Mouse (Mus musculus) spleen, postnatal 4 days (tissue): Measurements from ENCODE around the gene Gpr162.
A peak's percentile ranks its signal among the peaks of the same experiment; 100 is the strongest.

Experiments used
- DNase-seq, 2 experiments: peaks; one replicate each; pipeline ENCODE4 v3.0.0; 2022; ENCODE audit warnings: low spot score in 2 of 2

Gpr162 gene

DNA sequence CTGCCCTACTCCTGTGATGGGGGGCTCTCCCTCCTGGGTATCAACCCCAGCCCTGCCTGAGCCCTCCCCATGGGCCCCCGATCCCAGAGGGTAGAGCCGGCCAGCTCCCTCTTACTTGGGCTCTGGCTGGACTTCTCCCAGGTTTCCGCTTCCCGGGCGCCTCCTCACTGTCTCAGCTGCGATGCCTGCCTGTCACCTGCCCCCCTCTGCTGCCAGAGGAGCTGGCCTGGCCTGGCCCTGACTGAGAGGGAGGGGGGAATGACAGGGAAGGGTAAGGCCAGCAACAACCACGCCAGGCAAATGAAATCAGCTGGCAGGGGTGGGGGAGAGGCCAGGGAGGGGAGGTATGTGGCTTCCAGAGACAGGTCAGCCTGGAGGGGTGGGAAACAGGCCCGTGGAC lies 24.0 kb downstream of the Gpr162 start:
- peak in 1 of 2 experiments; percentile 64 for DNase-seq

DNA sequence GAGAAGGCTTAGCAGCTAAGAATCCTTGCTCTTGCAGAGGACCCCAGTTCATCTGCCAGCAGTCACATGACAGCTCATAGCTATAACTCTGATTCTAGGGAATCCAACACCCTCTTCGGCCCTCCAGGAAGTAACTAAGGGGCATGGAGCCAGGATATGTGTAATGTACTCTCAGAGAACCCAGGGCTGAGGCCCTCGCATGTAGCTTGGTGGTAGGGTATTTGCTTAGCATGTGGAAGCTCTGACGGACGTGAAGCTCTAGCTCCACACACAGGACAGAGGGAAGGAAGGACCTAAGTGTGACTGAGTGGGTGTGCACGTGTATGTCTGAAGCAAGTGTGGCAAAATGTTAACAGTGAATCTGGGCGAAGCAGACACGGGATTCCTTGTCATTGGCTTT lies 27.4 kb downstream of the Gpr162 start:
- DNase-seq: no peak

DNA sequence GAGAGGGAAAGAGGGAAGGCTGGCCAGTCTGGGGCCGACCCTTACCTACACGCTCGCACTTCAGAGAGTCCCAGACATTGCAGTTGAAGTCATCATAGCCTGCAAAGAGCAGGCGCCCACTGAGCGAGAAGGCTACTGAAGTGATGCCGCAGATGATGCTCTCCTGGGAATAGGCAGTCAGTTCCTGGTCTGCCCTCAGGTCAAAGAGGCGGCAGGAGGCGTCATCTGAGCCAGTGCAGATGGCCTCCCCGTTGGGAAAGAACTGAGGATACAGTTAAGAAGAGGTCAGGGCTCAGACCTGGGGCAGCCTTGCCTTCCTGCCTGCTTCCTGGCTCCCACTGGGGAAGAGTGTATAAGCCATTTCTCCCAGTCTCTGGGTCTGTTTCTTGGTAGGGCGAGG lies 28.3 kb downstream of the Gpr162 start:
- peak in 1 of 2 experiments; percentile 62 for DNase-seq

DNA sequence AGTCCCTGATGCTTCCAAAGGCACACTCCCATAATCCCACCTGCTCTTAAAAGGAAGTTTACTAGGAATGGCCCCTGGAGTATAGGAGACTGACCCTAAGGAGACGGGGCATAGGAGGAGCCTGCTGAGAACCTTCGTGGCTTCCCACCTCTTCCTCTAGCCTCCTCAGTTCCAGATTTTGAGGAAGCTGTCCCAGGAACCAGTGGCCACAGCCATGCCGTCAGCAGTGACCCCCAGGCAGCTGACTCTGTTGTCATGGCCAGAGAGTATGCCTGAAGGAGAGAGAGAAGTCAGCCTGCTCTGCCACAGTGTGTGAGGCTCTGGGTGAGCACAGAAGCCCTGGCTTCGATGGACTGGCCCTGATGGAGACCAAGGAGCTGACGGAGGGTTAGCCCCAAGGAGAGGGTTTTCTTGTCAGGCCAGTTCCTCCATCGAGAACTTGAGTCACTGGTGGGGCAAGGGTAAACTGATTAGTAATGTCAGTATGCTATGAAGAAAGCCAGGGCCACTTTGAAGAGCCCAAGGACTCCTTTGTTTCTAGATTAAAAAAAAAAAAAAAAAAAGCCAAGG lies 29.2 kb downstream of the Gpr162 start:
- DNase-seq: peak in 1 of 2 experiments; percentile 60

DNA sequence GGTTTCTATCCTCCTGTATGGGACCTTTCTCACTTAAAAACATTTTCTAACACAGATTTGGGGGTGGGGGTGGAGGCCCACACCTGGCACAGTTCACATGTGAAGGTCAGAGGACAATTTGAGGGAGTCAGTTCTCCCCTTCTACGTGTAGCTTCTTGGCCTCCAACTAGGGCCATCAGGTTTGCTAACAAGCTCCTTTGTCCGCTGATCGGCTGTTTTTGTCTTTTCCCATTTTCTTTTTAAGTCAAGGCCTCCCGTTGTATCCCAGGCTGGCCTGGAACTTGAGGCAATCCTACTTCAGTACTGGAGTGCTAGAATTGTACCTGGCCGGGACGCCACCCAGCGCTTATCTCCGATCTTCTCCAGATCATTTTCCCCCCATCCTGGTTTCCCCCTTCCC lies 32.1 kb downstream of the Gpr162 start:
- DNase-seq: no peak

DNA sequence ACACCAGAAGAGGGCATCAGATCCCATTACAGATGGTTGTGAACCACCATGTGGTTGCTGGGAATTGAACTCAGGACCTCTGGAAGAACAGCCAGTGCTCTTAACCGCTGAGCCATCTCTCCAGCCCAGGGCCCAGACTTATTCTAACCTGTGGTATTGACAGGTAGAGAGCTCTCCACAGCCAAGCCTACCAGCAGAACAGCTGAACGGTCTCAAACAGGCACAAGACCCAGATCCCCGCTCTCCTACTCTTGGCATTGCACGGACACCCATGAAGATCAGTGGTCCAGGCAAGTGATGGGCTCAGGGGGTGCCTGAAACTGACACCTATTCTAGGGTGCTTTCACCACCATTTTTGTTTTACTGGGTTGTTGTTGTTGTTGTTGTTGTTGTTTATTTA lies 32.6 kb downstream of the Gpr162 start:
- peak in 1 of 2 experiments; percentile 60 for DNase-seq

DNA sequence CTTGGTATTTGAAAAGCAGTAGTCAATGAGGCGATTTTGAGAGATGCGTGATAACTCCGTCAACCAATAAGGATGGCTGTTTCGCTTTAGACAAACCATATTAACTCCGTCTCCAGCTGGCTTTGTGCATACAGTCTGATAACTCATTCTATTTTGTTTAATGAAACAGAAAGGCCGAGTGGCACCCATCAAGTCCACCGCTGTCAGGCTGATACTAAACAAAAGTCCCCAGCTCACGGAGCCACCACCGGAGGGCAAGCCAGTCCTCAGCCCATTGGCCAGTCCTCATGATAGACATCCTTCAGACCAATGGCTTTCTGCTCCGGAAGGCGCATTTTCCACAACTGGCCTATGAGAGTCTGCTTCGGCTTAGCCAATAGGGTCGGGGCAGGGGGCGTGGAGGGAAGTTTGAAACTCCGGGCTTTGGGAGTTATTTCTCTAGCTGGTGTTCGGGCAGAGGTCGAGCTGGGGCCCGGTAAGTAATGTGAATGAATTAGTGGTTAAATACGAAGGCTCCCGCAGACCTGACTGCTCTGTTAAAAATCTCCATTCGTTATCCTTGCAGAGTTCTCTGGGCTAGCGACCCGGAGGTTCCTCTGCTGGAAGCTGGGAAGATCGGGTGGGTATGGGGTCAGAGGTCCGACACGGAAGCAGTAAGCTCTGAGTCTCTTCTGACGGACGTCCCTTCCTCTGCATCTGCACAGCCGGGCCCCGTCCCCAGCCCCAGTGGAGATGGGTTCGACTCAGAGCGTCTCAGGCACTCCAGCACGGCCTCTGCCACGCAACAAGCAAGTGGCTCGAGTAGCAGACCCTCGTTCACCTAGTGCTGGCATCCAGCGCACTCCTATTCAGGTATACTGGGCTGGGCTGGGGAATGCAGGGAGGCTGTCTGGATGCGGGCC lies 33.7 kb downstream of the Gpr162 start:
- DNase-seq: peak; percentile 93 to 94

DNA sequence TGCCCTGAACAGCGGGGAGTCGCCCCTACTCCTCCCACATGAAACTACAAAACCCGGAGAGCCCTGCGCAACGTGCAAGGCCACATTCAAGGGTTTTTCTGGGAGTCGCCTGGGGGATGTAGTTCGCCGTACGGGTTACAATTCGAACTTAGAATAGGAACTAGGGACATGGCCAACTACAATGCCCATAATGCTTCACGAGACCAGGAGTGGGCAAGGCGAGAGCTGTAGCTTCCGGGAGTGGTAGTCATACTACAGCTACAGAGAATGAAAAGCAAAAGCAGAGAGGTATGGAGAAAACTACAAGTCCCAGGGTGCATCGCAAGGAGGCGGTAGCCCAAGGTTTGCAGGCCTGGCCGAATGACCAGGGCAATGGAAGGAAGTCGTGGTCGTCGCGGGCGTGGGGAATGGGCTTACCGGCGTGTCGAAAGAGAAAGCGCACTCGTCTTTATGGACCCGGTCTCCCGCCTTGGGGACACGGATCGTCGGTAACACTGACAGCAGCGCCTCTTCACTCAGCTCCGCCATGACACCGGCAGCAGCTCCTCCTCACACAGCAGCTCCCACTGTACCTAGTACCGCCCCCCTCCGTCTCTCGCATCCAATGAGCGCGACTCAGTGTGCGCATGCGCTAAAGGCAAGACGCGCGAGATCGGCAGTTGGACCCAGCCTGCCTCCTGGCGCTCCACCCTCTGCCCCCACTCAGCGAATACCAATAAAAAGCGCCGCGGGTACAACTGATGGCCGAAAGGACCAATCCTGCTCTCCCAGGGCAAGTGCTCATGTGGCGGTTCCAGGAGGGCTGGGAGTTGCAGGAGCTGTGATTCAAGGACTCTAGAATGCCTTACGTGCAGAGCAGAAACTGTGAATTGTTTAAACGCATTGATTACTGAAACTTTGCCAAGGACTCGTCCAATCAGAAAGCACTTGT lies 34.6 kb downstream of the Gpr162 start, which contains the start of the genes Usp5 and Cdca3:
TSS of gene Usp5 (minus strand) at position 617 of the 931 bp plus-strand sequence.
TSS of gene Cdca3 (plus strand) at position 680 of the 931 bp plus-strand sequence.
- peak; percentile 98 for DNase-seq

DNA sequence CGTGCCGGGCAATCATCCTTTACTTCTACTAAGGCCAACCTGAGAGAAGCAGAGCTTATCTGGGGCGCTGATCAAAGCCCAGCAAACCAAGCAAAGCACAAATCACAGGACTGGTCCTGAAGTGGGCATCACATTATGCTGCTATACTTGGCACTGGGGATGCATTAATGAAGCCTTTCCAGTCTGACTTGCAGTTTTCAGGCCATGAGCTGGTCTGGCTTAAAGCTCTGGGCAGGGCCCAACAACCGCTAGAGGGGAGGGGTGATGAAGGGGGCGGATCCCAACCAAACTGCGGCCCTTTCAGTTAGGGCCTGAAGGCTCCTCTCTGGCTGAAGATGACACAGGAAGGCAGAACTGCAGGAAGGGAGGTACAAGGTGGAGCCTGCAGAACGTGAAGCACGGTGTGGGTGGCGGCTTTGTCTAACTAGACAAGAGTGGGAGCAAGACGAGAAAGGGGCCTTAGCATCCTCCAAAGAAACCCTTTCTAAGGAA lies 35.6 kb downstream of the Gpr162 start:
- DNase-seq: peak; percentile 49 to 67

DNA sequence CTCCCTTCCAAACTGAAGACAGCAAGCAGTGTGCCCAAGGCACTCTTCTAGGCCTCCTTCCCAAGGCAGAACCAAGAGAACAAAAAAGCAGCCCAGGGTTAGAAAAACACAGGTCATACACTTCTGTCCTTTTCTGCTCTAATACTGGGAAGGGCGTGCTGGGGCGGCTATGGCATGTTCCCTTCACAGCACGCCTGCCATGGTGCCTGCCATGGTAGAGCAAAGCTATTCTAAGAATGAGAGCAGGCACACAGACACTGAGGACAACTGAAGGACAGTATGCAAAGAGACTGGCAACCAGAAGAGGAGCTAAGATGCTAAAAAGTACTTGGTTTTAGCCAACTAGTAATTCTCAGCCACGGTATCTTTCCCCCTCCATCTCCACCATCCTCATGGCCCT lies 41.7 kb downstream of the Gpr162 start:
- DNase-seq: no peak

DNA sequence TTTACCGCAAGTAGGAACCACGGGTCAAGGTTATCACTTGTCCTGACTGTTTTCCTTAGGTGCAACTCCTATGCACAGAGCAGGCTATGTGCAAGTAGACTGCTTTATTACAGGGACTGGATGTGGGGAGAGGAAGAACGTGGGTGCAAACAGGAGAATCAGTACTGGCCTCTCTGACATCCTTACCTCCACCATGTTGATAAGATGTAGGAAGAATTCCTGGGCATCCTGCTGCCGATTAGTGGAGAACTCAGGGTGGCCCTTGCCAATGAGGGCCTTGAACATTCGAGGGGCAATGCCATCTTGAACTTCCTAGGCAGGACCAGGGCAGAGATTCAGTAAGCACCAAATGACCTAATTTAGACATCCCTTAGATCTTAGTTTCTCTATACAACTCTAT lies 42.9 kb downstream of the Gpr162 start:
- no peak for DNase-seq

DNA sequence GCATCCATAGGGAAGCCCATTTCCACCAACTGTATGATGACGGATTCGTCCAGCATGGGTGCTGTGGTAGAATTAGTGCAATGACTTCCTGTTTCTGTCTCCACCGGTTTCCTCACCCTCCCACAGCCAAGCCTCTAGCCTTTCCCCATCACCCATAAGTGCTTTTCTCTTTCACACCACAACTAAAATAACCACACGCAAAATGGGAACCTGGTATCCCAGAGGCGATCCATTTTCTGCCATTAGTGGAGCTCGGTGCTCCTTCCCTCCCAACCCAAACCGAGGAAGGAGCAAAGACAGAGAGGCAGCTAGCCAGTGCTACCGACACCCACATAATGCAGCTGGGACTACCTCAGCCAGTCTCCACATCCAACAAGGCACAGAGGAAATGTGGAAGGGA lies 45.8 kb downstream of the Gpr162 start:
- peak; percentile 16 to 62 for DNase-seq

DNA sequence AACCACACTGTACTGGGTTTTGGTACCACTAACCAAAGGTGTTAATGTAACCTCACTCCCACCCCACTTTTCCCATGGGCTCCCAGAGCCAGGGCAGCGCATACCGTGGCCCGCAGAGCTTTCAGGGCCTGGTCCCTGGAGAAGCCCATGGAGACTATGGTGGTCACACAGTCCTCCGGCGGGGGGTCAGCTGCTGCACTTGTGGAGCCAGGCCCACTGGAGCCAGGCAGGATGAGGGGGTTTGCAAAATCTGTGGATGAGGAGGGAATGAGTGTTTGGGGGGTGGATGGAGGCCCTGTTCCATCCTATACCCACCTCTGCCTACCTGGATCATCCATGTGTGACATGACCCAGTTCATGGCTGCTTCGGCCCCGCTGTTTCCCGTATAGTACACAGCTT lies 46.2 kb downstream of the Gpr162 start:
- peak; percentile 14 to 62 for DNase-seq

DNA sequence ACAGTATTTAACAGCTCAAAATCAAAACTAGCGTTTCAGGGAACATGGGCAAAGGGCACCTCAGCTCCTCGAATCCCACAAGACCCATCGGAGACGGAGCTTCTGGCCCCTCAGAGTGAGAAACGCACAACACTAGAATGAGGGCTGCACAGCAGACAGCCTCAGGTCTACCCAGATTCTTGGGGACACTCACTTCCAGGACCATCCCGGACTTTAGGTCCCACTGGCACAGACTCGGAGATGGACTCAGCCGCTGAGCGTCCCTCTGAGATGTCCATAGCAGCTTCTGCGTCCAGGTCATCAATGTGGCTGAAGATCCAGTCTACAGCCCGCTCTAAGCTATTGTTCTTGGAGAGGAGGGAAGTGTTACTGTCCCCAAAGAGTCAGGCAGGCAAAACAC lies 46.7 kb downstream of the Gpr162 start:
- peak in 1 of 2 experiments; percentile 56 for DNase-seq

DNA sequence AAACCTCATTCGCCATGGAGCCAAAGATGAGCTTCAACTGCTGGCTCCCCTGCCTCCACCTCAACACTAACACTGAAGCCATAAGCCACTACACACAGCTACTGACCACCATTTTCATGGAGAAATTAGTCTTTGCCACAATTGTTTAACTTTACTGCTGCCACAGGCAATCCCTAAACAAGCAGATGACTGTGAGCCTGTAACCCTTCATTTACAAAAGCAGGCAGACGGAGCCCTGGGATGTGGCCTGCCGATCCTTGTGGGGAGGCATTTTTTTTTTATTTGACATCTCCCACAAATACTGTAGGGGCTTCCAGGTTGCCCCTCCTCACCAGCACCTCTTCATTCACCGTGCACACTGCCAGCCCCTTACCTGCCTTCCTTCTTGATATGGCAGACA lies 47.2 kb downstream of the Gpr162 start:
- DNase-seq: no peak

DNA sequence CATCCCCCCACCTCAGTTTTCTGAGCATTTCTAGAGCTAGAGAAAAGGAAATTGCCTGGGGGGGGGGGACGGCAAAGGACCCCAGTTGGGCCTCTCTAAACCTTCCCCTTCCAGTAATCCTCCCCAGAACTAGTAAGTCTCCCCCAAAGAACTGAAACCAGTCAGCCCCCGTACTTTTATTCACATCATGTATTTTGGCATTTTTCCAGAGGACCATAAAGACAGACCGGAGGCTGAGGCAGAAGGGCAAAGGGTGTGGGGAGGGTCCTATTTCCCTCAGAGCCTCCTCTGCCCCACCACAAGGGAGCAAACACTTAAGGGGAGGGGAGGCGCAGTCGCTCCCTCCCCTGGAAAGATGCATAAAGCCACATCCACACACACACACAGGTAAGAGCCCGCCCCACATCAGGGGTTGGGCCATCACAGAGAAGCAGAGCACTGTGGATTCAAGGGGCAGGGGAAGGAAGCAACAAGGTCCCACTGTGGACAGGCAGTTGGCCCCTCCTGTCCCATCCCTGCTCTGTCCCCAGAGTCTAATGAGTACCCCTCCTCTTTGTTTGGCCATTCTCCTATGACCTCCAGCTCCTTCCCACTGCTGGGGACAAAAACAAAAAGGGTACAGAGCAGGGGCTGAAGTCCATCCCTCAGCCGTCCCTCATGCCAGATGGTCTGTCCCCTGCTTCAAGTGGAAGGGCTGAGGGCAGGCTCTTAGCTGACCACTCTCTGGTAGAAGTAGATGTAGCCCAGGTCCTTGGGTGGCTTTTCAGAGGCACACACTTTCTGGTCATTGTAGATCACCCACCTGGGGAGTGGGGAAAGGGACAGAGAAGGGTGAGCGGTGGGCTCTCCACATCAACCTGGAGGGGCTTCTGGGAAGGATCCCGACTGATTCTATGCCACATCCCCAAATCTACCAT lies 48.7 kb downstream of the Gpr162 start:
- DNase-seq: peak; percentile 12 to 56

DNA sequence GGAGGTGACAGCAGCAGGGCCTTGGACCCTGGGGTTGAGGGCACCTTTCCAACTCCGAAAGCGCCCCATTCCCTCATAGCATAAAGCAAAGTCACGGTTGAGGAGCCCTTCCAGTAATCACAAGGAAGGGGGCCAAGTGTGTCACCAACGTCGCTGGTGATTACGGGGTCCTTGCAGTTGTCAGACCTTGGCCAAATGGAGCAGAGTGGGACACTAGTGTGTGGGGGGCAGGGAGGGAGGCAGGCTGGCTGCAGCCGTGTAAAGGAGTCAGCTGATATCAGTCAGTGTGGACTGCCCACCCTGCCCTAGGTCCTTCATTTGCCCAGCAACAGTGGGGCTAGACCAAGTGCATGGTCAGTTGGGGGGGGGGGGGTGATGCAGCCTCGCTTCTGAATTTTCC lies 49.3 kb downstream of the Gpr162 start:
- peak in 1 of 2 experiments; percentile 21 for DNase-seq

DNA sequence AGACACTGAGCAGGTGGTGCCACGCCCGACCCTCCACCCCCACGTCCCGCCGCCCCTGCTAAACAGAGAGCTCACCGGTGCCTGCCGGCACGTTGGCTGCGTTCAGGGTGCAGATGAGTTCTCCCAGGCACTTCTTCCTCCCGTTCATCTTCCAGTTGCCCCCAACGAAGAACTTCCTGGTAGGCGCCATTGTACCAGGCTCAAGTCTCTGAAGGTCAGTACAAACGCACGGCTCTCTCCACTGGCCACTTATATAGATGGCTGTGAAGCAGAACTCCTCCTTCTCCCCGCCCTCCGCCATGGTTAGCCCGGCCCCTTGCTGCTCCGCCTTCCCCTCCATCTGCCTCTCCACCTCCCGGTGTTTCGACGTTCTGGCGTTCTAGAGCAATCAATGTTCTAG lies 49.9 kb downstream of the Gpr162 start, which contains the start of gene Tpi1:
TSS of gene Tpi1 (minus strand) at position 364 of the 400 bp plus-strand sequence.
- peak; percentile 89 to 92 for DNase-seq

DNA sequence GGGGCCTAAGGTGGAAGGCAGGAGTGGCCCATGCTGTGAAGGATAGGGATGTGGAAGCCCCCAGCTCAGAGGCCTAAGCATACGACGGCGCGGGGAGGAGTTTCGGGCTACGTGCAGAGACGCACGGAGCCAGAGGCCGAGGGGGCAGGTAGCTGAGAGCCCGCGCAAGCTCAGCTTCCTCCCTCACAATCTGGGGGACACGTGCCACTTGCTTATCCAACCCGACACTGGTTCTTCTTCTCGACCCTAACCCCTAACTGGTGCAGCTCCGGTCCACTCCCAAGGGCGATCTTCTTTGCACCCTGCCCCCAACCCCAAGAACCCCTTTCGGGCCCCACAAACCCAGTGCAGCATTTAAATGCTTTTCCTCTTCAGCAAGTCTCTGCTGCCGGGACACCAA lies 50.3 kb downstream of the Gpr162 start:
- DNase-seq: peak; percentile 69 to 85

DNA sequence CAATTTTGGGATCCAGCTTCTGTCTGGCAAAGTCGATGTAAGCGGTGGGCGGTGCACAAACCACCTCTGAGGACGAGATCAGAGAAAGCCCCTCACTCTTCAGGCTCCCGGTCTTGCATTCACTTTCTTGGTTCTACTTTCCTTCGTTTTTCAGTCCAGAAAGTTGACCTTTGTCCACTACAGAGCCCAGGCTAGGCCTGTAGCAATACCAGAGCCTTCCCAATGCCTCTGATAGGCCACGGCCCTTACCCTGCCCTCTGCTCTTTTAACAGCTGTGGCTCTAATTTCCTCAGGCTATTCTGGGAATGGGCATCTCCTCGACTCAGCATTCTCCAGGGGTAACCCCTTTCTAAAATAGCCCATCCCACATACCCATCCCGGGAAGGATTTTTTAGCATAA lies 50.9 kb downstream of the Gpr162 start:
- DNase-seq: peak in 1 of 2 experiments; percentile 14
